Mouse (Mus musculus) forelimb bud, embryonic 11.5 days (tissue): ENCODE results near the gene Bicc1.

Experiments
- DNase-seq: peaks from one replicate; pipeline ENCODE4 v3.0.0-alpha.2; 2012; ENCODE audit warnings: low read depth, low spot score

Gene Bicc1

GRCm38 (mm10) chr10:71158940-71159675 is 392 bp downstream of the Bicc1 start:
- DNase-seq = peak; percentile 40

- no peak for DNase-seq
These were observed 2.9 kb downstream of the Bicc1 start for GRCm38 (mm10) chr10:71156569-71156968.

GRCm38 (mm10) chr10:71153610-71154009 is 5.9 kb downstream of the Bicc1 start:
- DNase-seq = no peak

GRCm38 (mm10) chr10:71153138-71153537 is 6.4 kb downstream of the Bicc1 start:
- no peak for DNase-seq

- no peak for DNase-seq
These were observed 9.0 kb downstream of the Bicc1 start for GRCm38 (mm10) chr10:71150486-71150885.

GRCm38 (mm10) chr10:71148951-71149603 is 10.4 kb downstream of the Bicc1 start:
- DNase-seq = no peak

GRCm38 (mm10) chr10:71148226-71148625 is 11.3 kb downstream of the Bicc1 start:
- no peak for DNase-seq

GRCm38 (mm10) chr10:71146681-71147615 is 12.6 kb downstream of the Bicc1 start:
- DNase-seq = no peak

- DNase-seq = no peak
These were observed 13.7 kb downstream of the Bicc1 start for GRCm38 (mm10) chr10:71145801-71146200.

- DNase-seq = no peak
These were observed 15.3 kb downstream of the Bicc1 start for GRCm38 (mm10) chr10:71144191-71144590.

- no peak for DNase-seq
These were observed 16.9 kb downstream of the Bicc1 start for GRCm38 (mm10) chr10:71142568-71142967.

- DNase-seq = no peak
These were observed 19.1 kb downstream of the Bicc1 start for GRCm38 (mm10) chr10:71140281-71140845.

GRCm38 (mm10) chr10:71138852-71139197 is 20.7 kb downstream of the Bicc1 start:
- no peak for DNase-seq

- DNase-seq = no peak
These were observed 21.2 kb downstream of the Bicc1 start for GRCm38 (mm10) chr10:71138132-71138851.

GRCm38 (mm10) chr10:71137606-71138005 is 21.9 kb downstream of the Bicc1 start:
- DNase-seq = no peak

- DNase-seq = no peak
These were observed 28.2 kb downstream of the Bicc1 start for GRCm38 (mm10) chr10:71131333-71131732.

GRCm38 (mm10) chr10:71130261-71130660 is 29.2 kb downstream of the Bicc1 start:
- no peak for DNase-seq

- DNase-seq = no peak
These were observed 31.6 kb downstream of the Bicc1 start for GRCm38 (mm10) chr10:71127951-71128331.

- no peak for DNase-seq
These were observed 32.1 kb downstream of the Bicc1 start for GRCm38 (mm10) chr10:71127278-71127950.

- no peak for DNase-seq
These were observed 35.5 kb downstream of the Bicc1 start for GRCm38 (mm10) chr10:71123974-71124373.

GRCm38 (mm10) chr10:71123395-71123794 is 36.1 kb downstream of the Bicc1 start:
- DNase-seq = no peak
